Mouse (Mus musculus) bone marrow macrophage, adult 2 months (primary cell): ENCODE results near the gene Rab26. TPM values are rescaled to one million over a fixed set of nuclear protein-coding genes. Genes with fewer than 3 reads are reported as not detected.

ENCODE experiments used
- H3K27ac ChIP-seq: 2 replicates; pipeline ENCODE4 v1.5.1; 2012; ENCODE audit warnings: low read depth, low read length; ENCODE audit not compliant: insufficient read depth
- H3K4me1 ChIP-seq: 2 replicates; pipeline ENCODE4 v1.6.1; 2012; ENCODE audit warnings: low read length; ENCODE audit not compliant: control insufficient read depth, insufficient read depth
- H3K4me3 ChIP-seq: 2 replicates; pipeline ENCODE4 v1.5.1; 2012; ENCODE audit warnings: mild to moderate bottlenecking, low read length, moderate library complexity; ENCODE audit not compliant: insufficient read depth
- CTCF ChIP-seq: IDR thresholded peaks from 2 replicates; pipeline ENCODE4 v1.5.1; 2012; ENCODE audit warnings: low read depth, mild to moderate bottlenecking, low read length, moderate library complexity
- POLR2A ChIP-seq: IDR thresholded peaks from 2 replicates; pipeline ENCODE4 v1.6.1; 2012; ENCODE audit warnings: mild to moderate bottlenecking, low read depth, low read length, borderline replicate concordance
- polyA plus RNA-seq: library from polyadenylated mRNA; stranded (reverse); fragments of >200 nt; gene quantifications from 2 replicates; pipeline ENCODE4 v1.2.4, GENCODE M21; 2012; ENCODE audit not compliant: missing spikeins, insufficient read depth, insufficient read length

The Rab26 gene
- polyA plus RNA-seq, 1 experiment, result 0.44 TPM

GRCm38 (mm10) chr17:24563638-24564037 lies 29.6 kb upstream of the Rab26 start:
- H3K4me3 ChIP-seq, result no peak overlapping the region
- TF ChIP-seq POLR2A, result no peak
- no peak for TF ChIP-seq CTCF
- no peak overlapping the region for H3K27ac ChIP-seq
- H3K4me1 ChIP-seq, result peaks cover 31% of the 10 kb centered on the region

GRCm38 (mm10) chr17:24561592-24561991 lies 27.6 kb upstream of the Rab26 start:
- no peak overlapping the region for H3K4me3 ChIP-seq
- no peak for TF ChIP-seq CTCF
- no peak for TF ChIP-seq POLR2A
- H3K4me1 ChIP-seq, result peaks cover 34% of the 10 kb centered on the region
- H3K27ac ChIP-seq, result no peak overlapping the region

- H3K4me1 ChIP-seq, result peaks cover 42% of the 10 kb centered on the region
- H3K4me3 ChIP-seq, result no peak overlapping the region
- no peak overlapping the region for H3K27ac ChIP-seq
- TF ChIP-seq CTCF (no peak), POLR2A (no peak)
Measured at GRCm38 (mm10) chr17:24560301-24561028, 26.5 kb upstream of the Rab26 start.

- Histone ChIP-seq H3K27ac (no peak overlapping the region), H3K4me3 (no peak overlapping the region), H3K4me1 (peaks cover 42% of the 10 kb centered on the region)
- no peak for TF ChIP-seq CTCF
- no peak for TF ChIP-seq POLR2A
Measured at GRCm38 (mm10) chr17:24559146-24559545, 25.1 kb upstream of the Rab26 start.

- no peak overlapping the region for H3K4me3 ChIP-seq
- peaks cover 40% of the 10 kb centered on the region for H3K4me1 ChIP-seq
- no peak overlapping the region for H3K27ac ChIP-seq
- no peak for TF ChIP-seq POLR2A
Measured at GRCm38 (mm10) chr17:24558600-24559099, 24.6 kb upstream of the Rab26 start.

GRCm38 (mm10) chr17:24557091-24557490 lies 23.1 kb upstream of the Rab26 start:
- TF ChIP-seq CTCF, result no peak
- TF ChIP-seq POLR2A, result no peak
- no peak overlapping the region for H3K4me3 ChIP-seq
- no peak overlapping the region for H3K27ac ChIP-seq

GRCm38 (mm10) chr17:24551050-24551444 lies 17.0 kb upstream of the Rab26 start:
- Histone ChIP-seq H3K27ac (no peak overlapping the region), H3K4me1 (peaks cover 15% of the 10 kb centered on the region), H3K4me3 (peak overlapping the region; percentile 84)
- TF ChIP-seq CTCF, result no peak
- no peak for TF ChIP-seq POLR2A

More at GRCm38 (mm10) chr17:24557091-24557490, 23.1 kb upstream of the Rab26 start:
- peaks cover 35% of the 10 kb centered on the region for H3K4me1 ChIP-seq

GRCm38 (mm10) chr17:24550416-24551049 lies 16.5 kb upstream of the Rab26 start:
- Histone ChIP-seq H3K4me3 (peak overlapping the region; percentile 84), H3K27ac (peak overlapping the region; percentile 58), H3K4me1 (peaks cover 12% of the 10 kb centered on the region)
- TF ChIP-seq POLR2A, result no peak
- TF ChIP-seq CTCF, result no peak

- Histone ChIP-seq H3K27ac (peak within 1 kb of the TSS; percentile 67), H3K4me3 (peak within 1 kb of the TSS; percentile 84), H3K4me1 (peaks cover 12% of the 10 kb centered on the region)
- TF ChIP-seq CTCF, result no peak
- TF ChIP-seq POLR2A, result peak; percentile 7; the same call in 1 of the 2 replicates
Measured at GRCm38 (mm10) chr17:24549618-24550415, 15.8 kb upstream of the Rab26 start, which contains the start of gene Pkd1. TSS of gene Pkd1 (plus strand) at chr17:24549834.
